In genomic region chr7:142398052-142398451, GRCm38 (mm10) we compare ENCODE assay signal across 13 mouse cellular contexts. TPM values are rescaled to one million over a fixed set of nuclear protein-coding genes. Genes with fewer than 3 reads are reported as not detected.
DNase-seq lines count a peak whose midpoint lies in the region; ATAC-seq and TF ChIP-seq lines count a peak whose summit lies in the region.
"Had no signal": no experiment of that assay in that cellular context is flagged by ENCODE, and none has a peak within 500 bp of the region (broad histone marks: within the 10 kb centered on the region; RNA-seq: fewer than 3 reads in every experiment).

No protein-coding gene starts in this region.

- no peaks in the 10 kb centered on the region for H3K9me3 ChIP-seq in embryonic facial prominence, embryonic 11.5 days (replicated peaks; ENCODE audit: control insufficient read depth, low read length)
- H3K9me3 ChIP-seq in embryonic facial prominence, embryonic 10.5 days: no peaks in the 10 kb centered on the region
- no peaks in the 10 kb centered on the region for H3K9me3 ChIP-seq in midbrain, embryonic 10.5 days (replicated peaks)
- H3K9me3 ChIP-seq in midbrain, embryonic 15.5 days: no peaks in the 10 kb centered on the region
- no peaks in the 10 kb centered on the region for H3K9me3 ChIP-seq in liver, embryonic 15.5 days (replicated peaks)
- H3K9me3 ChIP-seq: forebrain, embryonic 12.5 days; hindbrain, embryonic 15.5 days; limb, embryonic 10.5 days had no signal

- TF ChIP-seq CTCF in thymus, adult 2 months (IDR thresholded peaks at IDR 0.05; ENCODE audit: borderline replicate concordance, control insufficient read depth, extremely low read depth, insufficient read depth, low read length, poor library complexity): no peak

- WGBS in embryonic facial prominence, embryonic 11.5 days: 49% methylated on average over 2 of the region's 2 CpGs
- 58% methylated on average over 2 of the region's 2 CpGs for WGBS in embryonic facial prominence, embryonic 10.5 days
- WGBS in midbrain, embryonic 10.5 days: 70% methylated on average over 2 of the region's 2 CpGs
- WGBS in midbrain, embryonic 15.5 days: 59% methylated on average over 2 of the region's 2 CpGs
- 21% methylated on average over 2 of the region's 2 CpGs for WGBS in liver, embryonic 15.5 days (ENCODE audit: insufficient replicate concordance)
- WGBS in thymus, adult 2 months: 52% methylated on average over 2 of the region's 2 CpGs

- no peak overlapping the region for H3K4me3 ChIP-seq in embryonic facial prominence, embryonic 11.5 days (ENCODE audit: low read depth, low read length)
- H3K4me3 ChIP-seq in embryonic facial prominence, embryonic 10.5 days: no peak overlapping the region
- H3K4me3 ChIP-seq in midbrain, embryonic 10.5 days: no peak overlapping the region
- H3K4me3 ChIP-seq in midbrain, embryonic 15.5 days: no peak overlapping the region
- H3K4me3 ChIP-seq in liver, embryonic 15.5 days (replicated peaks): no peak overlapping the region
- H3K4me3 ChIP-seq in thymus, adult 2 months (ENCODE audit: control insufficient read depth, insufficient read depth, low read length): no peak overlapping the region
- H3K4me3 ChIP-seq: forebrain, embryonic 12.5 days; hindbrain, embryonic 15.5 days; limb, embryonic 10.5 days had no signal

- no peak overlapping the region for H3K27ac ChIP-seq in embryonic facial prominence, embryonic 11.5 days (replicated peaks; ENCODE audit: low read depth, low read length)
- no peak overlapping the region; the same call in 1 of the 2 replicates for H3K27ac ChIP-seq in embryonic facial prominence, embryonic 10.5 days (replicated peaks)
- 0 out of 2 replicates have a peak overlapping the region, but pooled peaks have one; percentile 23 for H3K27ac ChIP-seq in midbrain, embryonic 10.5 days (replicated peaks)
- no peak overlapping the region for H3K27ac ChIP-seq in midbrain, embryonic 15.5 days
- H3K27ac ChIP-seq in liver, embryonic 15.5 days (replicated peaks): peak overlapping the region; percentile 53
- H3K27ac ChIP-seq in thymus, adult 2 months (ENCODE audit: control insufficient read depth, insufficient read depth, low read length): no peak overlapping the region
- H3K27ac ChIP-seq: forebrain, embryonic 12.5 days; hindbrain, embryonic 15.5 days; limb, embryonic 10.5 days had no signal

- H3K4me2 ChIP-seq in embryonic facial prominence, embryonic 11.5 days (ENCODE audit: low read depth, low read length): no peak overlapping the region
- H3K4me2 ChIP-seq in midbrain, embryonic 15.5 days: no peak overlapping the region
- no peak overlapping the region for H3K4me2 ChIP-seq in liver, embryonic 15.5 days
- H3K4me2 ChIP-seq: forebrain, embryonic 12.5 days; hindbrain, embryonic 15.5 days had no signal

- no peak for ATAC-seq in embryonic facial prominence, embryonic 11.5 days (replicated peaks; ENCODE audit: insufficient number of reproducible peaks, low FRiP score, low TSS enrichment, low read depth)
- ATAC-seq in midbrain, embryonic 15.5 days (replicated peaks): no peak
- ATAC-seq in liver, embryonic 15.5 days (ENCODE audit: insufficient read depth): 0 out of 2 replicates have a peak, but pooled peaks have one; percentile 5
- no peak for ATAC-seq in activated CD4-positive, CD25-positive, alpha-beta regulatory T cell, adult 4 months

- peak; percentile 1 for DNase-seq in embryonic facial prominence, embryonic 11.5 days (ENCODE audit: low spot score)
- no peak for DNase-seq in embryonic facial prominence, embryonic 10.5 days (ENCODE audit: low spot score)
- no peak for DNase-seq in midbrain, embryonic 10.5 days (ENCODE audit: low spot score)
- no peak for DNase-seq in thymus, adult 2 months
- DNase-seq in retina, postnatal 1 day: no peak
- DNase-seq: cerebellum, adult 2 months; right cerebral cortex, postnatal 4 days had no signal

- H3K9ac ChIP-seq in embryonic facial prominence, embryonic 11.5 days (replicated peaks; ENCODE audit: low read length): no peak overlapping the region
- no peak overlapping the region for H3K9ac ChIP-seq in midbrain, embryonic 15.5 days
- H3K9ac ChIP-seq in liver, embryonic 15.5 days: no peak overlapping the region
- H3K9ac ChIP-seq: forebrain, embryonic 12.5 days; hindbrain, embryonic 15.5 days had no signal

- no peak for TF ChIP-seq POLR2A in thymus, adult 2 months (IDR thresholded peaks at IDR 0.05; ENCODE audit: control insufficient read depth, extremely low read depth, insufficient read depth, low read length, poor library complexity)

- H3K36me3 ChIP-seq in embryonic facial prominence, embryonic 11.5 days (replicated peaks; ENCODE audit: control insufficient read depth, insufficient read depth, low read depth, low read length): no peaks in the 10 kb centered on the region
- no peaks in the 10 kb centered on the region for H3K36me3 ChIP-seq in embryonic facial prominence, embryonic 10.5 days (replicated peaks)
- H3K36me3 ChIP-seq in midbrain, embryonic 10.5 days: no peaks in the 10 kb centered on the region
- no peaks in the 10 kb centered on the region for H3K36me3 ChIP-seq in midbrain, embryonic 15.5 days (replicated peaks)
- no peaks in the 10 kb centered on the region for H3K36me3 ChIP-seq in liver, embryonic 15.5 days (replicated peaks)
- H3K36me3 ChIP-seq in thymus, adult 2 months (ENCODE audit: control insufficient read depth, insufficient read depth, low read length): no peaks in the 10 kb centered on the region
- H3K36me3 ChIP-seq: forebrain, embryonic 12.5 days; hindbrain, embryonic 15.5 days; limb, embryonic 10.5 days had no signal

- no peaks in the 10 kb centered on the region for H3K4me1 ChIP-seq in embryonic facial prominence, embryonic 11.5 days (ENCODE audit: control insufficient read depth, insufficient read depth, low read length)
- H3K4me1 ChIP-seq in embryonic facial prominence, embryonic 10.5 days: peaks cover 32% of the 10 kb centered on the region
- H3K4me1 ChIP-seq in midbrain, embryonic 10.5 days: peaks cover 17% of the 10 kb centered on the region
- no peaks in the 10 kb centered on the region for H3K4me1 ChIP-seq in midbrain, embryonic 15.5 days
- peaks cover 75% of the 10 kb centered on the region for H3K4me1 ChIP-seq in liver, embryonic 15.5 days (replicated peaks)
- peaks cover 18% of the 10 kb centered on the region for H3K4me1 ChIP-seq in thymus, adult 2 months (replicated peaks; ENCODE audit: control insufficient read depth, insufficient read depth, low read length)
- H3K4me1 ChIP-seq: hindbrain, embryonic 15.5 days had no signal

- H3K27me3 ChIP-seq in embryonic facial prominence, embryonic 11.5 days (ENCODE audit: control insufficient read depth, insufficient read depth, low read length): no peaks in the 10 kb centered on the region
- no peaks in the 10 kb centered on the region for H3K27me3 ChIP-seq in embryonic facial prominence, embryonic 10.5 days (replicated peaks; ENCODE audit: low read depth, poor library complexity, severe bottlenecking)
- H3K27me3 ChIP-seq in midbrain, embryonic 10.5 days (ENCODE audit: low read depth, poor library complexity, severe bottlenecking): peaks cover 47% of the 10 kb centered on the region
- no peaks in the 10 kb centered on the region for H3K27me3 ChIP-seq in midbrain, embryonic 15.5 days (replicated peaks)
- H3K27me3 ChIP-seq in liver, embryonic 15.5 days: no peaks in the 10 kb centered on the region
- no peaks in the 10 kb centered on the region for H3K27me3 ChIP-seq in thymus, adult 2 months (ENCODE audit: control insufficient read depth, insufficient read depth, low read length)
- H3K27me3 ChIP-seq: hindbrain, embryonic 15.5 days had no signal

RNA-seq across cellular contexts. Expression of gene Ctsd, which starts 10.2 kb away (rescaled TPM):
- 163 and 197 TPM in 2 replicates for polyA plus RNA-seq in embryonic facial prominence, embryonic 11.5 days (2014; fragmentation: Nextera tagmentation; extraction: Ambion mirVana)
- 151 and 158 TPM in 2 replicates for polyA plus RNA-seq in embryonic facial prominence, embryonic 10.5 days (2016; fragmentation: Nextera tagmentation; extraction: Ambion mirVana)
- 145 and 171 TPM in 2 replicates for polyA plus RNA-seq in midbrain, embryonic 10.5 days (2016; fragmentation: Nextera tagmentation; extraction: Ambion mirVana)
- polyA plus RNA-seq in midbrain, embryonic 15.5 days (2015; fragmentation: Nextera tagmentation; extraction: Ambion mirVana): 254 and 288 TPM in 2 replicates
- 377 and 446 TPM in 2 replicates for polyA plus RNA-seq in liver, embryonic 15.5 days (2015; fragmentation: Nextera tagmentation; extraction: Ambion mirVana)
- polyA plus RNA-seq in thymus, adult 2 months (2012; rRNA removed): 762 and 992 TPM in 2 replicates
- 100 to 1,000 TPM; 287 to 288 TPM for polyA plus RNA-seq in activated CD4-positive, CD25-positive, alpha-beta regulatory T cell, adult 4 months (2017; shearing (Covaris generic))

RNA-seq across cellular contexts. Expression of gene Gm49369, which starts 15.6 kb away (rescaled TPM):
- polyA plus RNA-seq in embryonic facial prominence, embryonic 11.5 days (2014; fragmentation: Nextera tagmentation; extraction: Ambion mirVana): 2.0 TPM in 1 of 2 replicates, not detected in the other
- not detected in 2 replicates for polyA plus RNA-seq in embryonic facial prominence, embryonic 10.5 days (2016; fragmentation: Nextera tagmentation; extraction: Ambion mirVana)
- polyA plus RNA-seq in midbrain, embryonic 10.5 days (2016; fragmentation: Nextera tagmentation; extraction: Ambion mirVana): 0.75 TPM in 1 of 2 replicates, not detected in the other
- polyA plus RNA-seq in midbrain, embryonic 15.5 days (2015; fragmentation: Nextera tagmentation; extraction: Ambion mirVana): 1.4 and 4.4 TPM in 2 replicates
- 0.54 and 0.78 TPM in 2 replicates for polyA plus RNA-seq in liver, embryonic 15.5 days (2015; fragmentation: Nextera tagmentation; extraction: Ambion mirVana)
- 0.23 and 0.31 TPM in 2 replicates for polyA plus RNA-seq in thymus, adult 2 months (2012; rRNA removed)
- polyA plus RNA-seq in activated CD4-positive, CD25-positive, alpha-beta regulatory T cell, adult 4 months (2017; shearing (Covaris generic)): not detected

RNA-seq across cellular contexts. Expression of gene Ifitm10, which starts 24.5 kb away (rescaled TPM):
- polyA plus RNA-seq in embryonic facial prominence, embryonic 11.5 days (2014; fragmentation: Nextera tagmentation; extraction: Ambion mirVana): 0.97 and 1.9 TPM in 2 replicates
- 2.2 and 3.0 TPM in 2 replicates for polyA plus RNA-seq in embryonic facial prominence, embryonic 10.5 days (2016; fragmentation: Nextera tagmentation; extraction: Ambion mirVana)
- polyA plus RNA-seq in midbrain, embryonic 10.5 days (2016; fragmentation: Nextera tagmentation; extraction: Ambion mirVana): 0.41 and 0.50 TPM in 2 replicates
- 9.5 and 10.1 TPM in 2 replicates for polyA plus RNA-seq in midbrain, embryonic 15.5 days (2015; fragmentation: Nextera tagmentation; extraction: Ambion mirVana)
- polyA plus RNA-seq in liver, embryonic 15.5 days (2015; fragmentation: Nextera tagmentation; extraction: Ambion mirVana): 1.9 and 2.1 TPM in 2 replicates
- polyA plus RNA-seq in thymus, adult 2 months (2012; rRNA removed): 10.8 and 14.8 TPM in 2 replicates
- 1 to 10 TPM; 1.9 to 2.5 TPM for polyA plus RNA-seq in activated CD4-positive, CD25-positive, alpha-beta regulatory T cell, adult 4 months (2017; shearing (Covaris generic))

RNA-seq across cellular contexts. Expression of gene Syt8, which starts 36.6 kb away (rescaled TPM):
- polyA plus RNA-seq in embryonic facial prominence, embryonic 11.5 days (2014; fragmentation: Nextera tagmentation; extraction: Ambion mirVana): 0.52 TPM in 1 of 2 replicates, not detected in the other
- not detected in 2 replicates for polyA plus RNA-seq in embryonic facial prominence, embryonic 10.5 days (2016; fragmentation: Nextera tagmentation; extraction: Ambion mirVana)
- 0.34 TPM in 1 of 2 replicates, not detected in the other for polyA plus RNA-seq in midbrain, embryonic 10.5 days (2016; fragmentation: Nextera tagmentation; extraction: Ambion mirVana)
- polyA plus RNA-seq in midbrain, embryonic 15.5 days (2015; fragmentation: Nextera tagmentation; extraction: Ambion mirVana): not detected in 2 replicates
- polyA plus RNA-seq in liver, embryonic 15.5 days (2015; fragmentation: Nextera tagmentation; extraction: Ambion mirVana): 0.13 TPM in 1 of 2 replicates, not detected in the other
- polyA plus RNA-seq in thymus, adult 2 months (2012; rRNA removed): 2.2 and 5.2 TPM in 2 replicates
- not detected for polyA plus RNA-seq in activated CD4-positive, CD25-positive, alpha-beta regulatory T cell, adult 4 months (2017; shearing (Covaris generic))
- polyA plus RNA-seq: cerebellum, adult 2 months; forebrain, embryonic 12.5 days; hindbrain, embryonic 15.5 days; limb, embryonic 10.5 days had no signal

RNA-seq across cellular contexts. Expression of gene Tnni2, which starts 43.6 kb away (rescaled TPM):
- 1.4 and 2.7 TPM in 2 replicates for polyA plus RNA-seq in embryonic facial prominence, embryonic 11.5 days (2014; fragmentation: Nextera tagmentation; extraction: Ambion mirVana)
- polyA plus RNA-seq in embryonic facial prominence, embryonic 10.5 days (2016; fragmentation: Nextera tagmentation; extraction: Ambion mirVana): 1.7 and 2.5 TPM in 2 replicates
- 0.52 and 1.5 TPM in 2 replicates for polyA plus RNA-seq in midbrain, embryonic 10.5 days (2016; fragmentation: Nextera tagmentation; extraction: Ambion mirVana)
- 0.25 and 0.74 TPM in 2 replicates for polyA plus RNA-seq in midbrain, embryonic 15.5 days (2015; fragmentation: Nextera tagmentation; extraction: Ambion mirVana)
- polyA plus RNA-seq in liver, embryonic 15.5 days (2015; fragmentation: Nextera tagmentation; extraction: Ambion mirVana): 17.6 and 29.3 TPM in 2 replicates
- polyA plus RNA-seq in thymus, adult 2 months (2012; rRNA removed): 3.2 and 4.3 TPM in 2 replicates
- not detected for polyA plus RNA-seq in activated CD4-positive, CD25-positive, alpha-beta regulatory T cell, adult 4 months (2017; shearing (Covaris generic))

Comparison
In these comparisons a context has a peak if more than half of its experiments do, and no peak if none do; other contexts are left out.
1. H3K27ac ChIP-seq: peak in midbrain, embryonic 10.5 days (single experiment) and liver, embryonic 15.5 days (single experiment); none in embryonic facial prominence, embryonic 11.5 days (single experiment), embryonic facial prominence, embryonic 10.5 days (single experiment), midbrain, embryonic 15.5 days (single experiment) and thymus, adult 2 months (single experiment).